Comparison of ENCODE assay signal across 19 mouse cellular contexts in the genomic region with DNA sequence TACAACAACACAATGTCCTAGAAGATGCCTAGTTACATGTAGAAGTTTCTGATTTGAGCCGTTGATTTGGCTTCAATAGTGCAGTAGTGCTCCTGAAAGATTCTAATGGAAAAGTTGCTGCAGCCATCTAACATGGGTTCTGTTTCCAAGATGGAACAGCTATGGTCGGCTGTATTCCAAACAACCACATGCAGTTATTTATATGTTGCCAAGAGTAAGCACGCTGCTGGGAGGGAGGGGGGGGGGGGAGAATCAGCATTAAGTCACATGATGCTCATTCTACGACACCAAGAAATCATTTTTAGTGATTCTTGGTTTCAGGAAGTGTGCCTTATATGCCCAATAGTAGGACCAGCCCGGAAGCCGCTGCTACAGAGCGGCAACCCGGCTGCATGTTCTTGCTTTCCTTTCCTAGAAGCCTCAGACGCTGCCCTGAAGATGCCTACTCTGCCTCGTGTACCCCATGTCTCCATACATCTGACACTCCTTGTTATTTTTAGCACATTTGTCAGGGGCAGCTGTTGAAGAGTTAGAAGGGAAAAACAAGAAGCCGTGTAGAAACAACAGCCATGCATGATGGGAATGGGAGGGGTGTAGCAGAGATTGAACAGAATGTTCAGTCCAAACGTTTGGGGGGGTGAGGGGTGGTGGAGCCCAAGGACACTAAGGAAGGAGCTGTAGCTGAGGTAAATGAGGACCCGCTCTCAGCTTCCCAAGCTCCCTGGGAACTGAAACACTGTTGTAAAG. TPM values are rescaled to one million over a fixed set of nuclear protein-coding genes. Genes with fewer than 3 reads are reported as not detected.
DNase-seq lines count a peak whose midpoint lies in the region; ATAC-seq and TF ChIP-seq lines count a peak whose summit lies in the region.
"Had no signal": no experiment of that assay in that cellular context is flagged by ENCODE, and none has a peak within 500 bp of the region (broad histone marks: within the 10 kb centered on the region; RNA-seq: fewer than 3 reads in every experiment).

No protein-coding gene starts in this region.

- no peak for DNase-seq in frontal cortex, postnatal 36 days (ENCODE audit: low spot score in 2 of 2)
- no peak for DNase-seq in heart, postnatal 25 days (ENCODE audit: low spot score)
- peak; percentile 35 for DNase-seq in brain, embryonic 14.5 days (ENCODE audit: low read depth)
- DNase-seq in thymus, postnatal 36 days: no peak
- DNase-seq: adrenal gland, postnatal 10 days; cerebellum, adult 18-20 months; kidney, adult 11 months; kidney, postnatal 14 days; liver, postnatal 0 days; right cerebral cortex, postnatal 4 days; thymus, postnatal 4 days had no signal

- H3K4me1 ChIP-seq in heart, embryonic 11.5 days (ENCODE audit: control insufficient read depth, insufficient read depth, low read length): peaks cover 17% of the 10 kb centered on the region
- peaks cover 14% of the 10 kb centered on the region for H3K4me1 ChIP-seq in heart, embryonic 16.5 days (ENCODE audit: control insufficient read depth, insufficient read depth, low read length)
- H3K4me1 ChIP-seq: limb, embryonic 12.5 days; midbrain, embryonic 13.5 days; neural tube, embryonic 15.5 days had no signal

- peaks cover 14% of the 10 kb centered on the region; the same call in 1 of the 2 replicates for H3K36me3 ChIP-seq in heart, embryonic 11.5 days (ENCODE audit: control insufficient read depth, insufficient read depth, low read length)
- H3K36me3 ChIP-seq in heart, embryonic 16.5 days (ENCODE audit: control insufficient read depth, insufficient read depth): peaks cover 38% of the 10 kb centered on the region

- 68% methylated on average over 13 of the region's 13 CpGs for WGBS in heart, embryonic 11.5 days (ENCODE audit: insufficient replicate concordance)
- 56% methylated on average over 13 of the region's 13 CpGs for WGBS in heart, embryonic 16.5 days

- H3K27ac ChIP-seq in heart, embryonic 11.5 days (ENCODE audit: low read depth, low read length): peak overlapping the region; percentile 64
- H3K27ac ChIP-seq in heart, embryonic 16.5 days (ENCODE audit: low read length): peak overlapping the region; percentile 74
- H3K27ac ChIP-seq: hindbrain, embryonic 14.5 days; limb, embryonic 12.5 days; midbrain, embryonic 13.5 days; neural tube, embryonic 15.5 days had no signal

- TF ChIP-seq CTCF in brain, embryonic 14.5 days (IDR thresholded peaks at IDR 0.05; ENCODE audit: borderline replicate concordance, extremely low read depth, insufficient read depth, insufficient read length): no peak

- TF ChIP-seq POLR2A in brain, embryonic 14.5 days (IDR thresholded peaks at IDR 0.05; ENCODE audit: borderline replicate concordance, extremely low read depth, insufficient read depth, insufficient read length, poor library complexity, severe bottlenecking): no peak

- ATAC-seq in frontal cortex, adult (ENCODE audit: low TSS enrichment): peak; percentile 69
- 0 out of 2 replicates have a peak, but pooled peaks have one; percentile 24 for ATAC-seq in heart, embryonic 11.5 days (replicated peaks; ENCODE audit: insufficient number of reproducible peaks, low FRiP score, low TSS enrichment)
- peak; percentile 74 for ATAC-seq in heart, embryonic 16.5 days (replicated peaks; ENCODE audit: extremely low read depth, insufficient read depth, low FRiP score)
- ATAC-seq in erythroblast, adult 5-6 weeks (replicated peaks; ENCODE audit: low FRiP score, poor library complexity, severe bottlenecking): no peak
- ATAC-seq: liver, postnatal 0 days; midbrain, embryonic 13.5 days had no signal

- intact Hi-C loops in heart, postnatal 25 days (cut with DNase I): no loop called here

- H3K9ac ChIP-seq in heart, embryonic 11.5 days (ENCODE audit: low read depth, low read length): 0 out of 2 replicates have a peak overlapping the region, but pooled peaks have one; percentile 16
- H3K9ac ChIP-seq in heart, embryonic 16.5 days (ENCODE audit: low read length): no peak overlapping the region
- H3K9ac ChIP-seq: hindbrain, embryonic 14.5 days; limb, embryonic 12.5 days; liver, postnatal 0 days; midbrain, embryonic 13.5 days; neural tube, embryonic 15.5 days had no signal

- no peak overlapping the region for H3K4me3 ChIP-seq in heart, embryonic 11.5 days (ENCODE audit: low read depth, low read length)
- no peak overlapping the region for H3K4me3 ChIP-seq in heart, embryonic 16.5 days (ENCODE audit: low read length)
- H3K4me3 ChIP-seq: limb, embryonic 12.5 days; midbrain, embryonic 13.5 days; neural tube, embryonic 15.5 days had no signal

- H3K27me3 ChIP-seq in heart, embryonic 11.5 days (ENCODE audit: control insufficient read depth, insufficient read depth, low read length): no peaks in the 10 kb centered on the region
- H3K27me3 ChIP-seq in heart, embryonic 16.5 days (ENCODE audit: control insufficient read depth, insufficient read depth, low read length): no peaks in the 10 kb centered on the region
- H3K27me3 ChIP-seq: limb, embryonic 12.5 days; midbrain, embryonic 13.5 days; neural tube, embryonic 15.5 days had no signal

- H3K4me2 ChIP-seq in heart, embryonic 11.5 days: peak overlapping the region; percentile 32; the same call in 1 of the 2 replicates
- H3K4me2 ChIP-seq in heart, embryonic 16.5 days (ENCODE audit: low read depth, low read length): peak overlapping the region; percentile 29
- H3K4me2 ChIP-seq: hindbrain, embryonic 14.5 days; limb, embryonic 12.5 days; midbrain, embryonic 13.5 days; neural tube, embryonic 15.5 days had no signal

- H3K9me3 ChIP-seq in heart, embryonic 11.5 days (replicated peaks; ENCODE audit: control insufficient read depth, low read length): no peaks in the 10 kb centered on the region
- no peaks in the 10 kb centered on the region for H3K9me3 ChIP-seq in heart, embryonic 16.5 days (replicated peaks; ENCODE audit: control insufficient read depth, low read length)
- H3K9me3 ChIP-seq: limb, embryonic 12.5 days; midbrain, embryonic 13.5 days; neural tube, embryonic 15.5 days had no signal

RNA-seq across cellular contexts. Expression of a gene that starts 13.5 kb away (rescaled TPM):
- polyA plus RNA-seq in heart, embryonic 11.5 days (2014; fragmentation: Nextera tagmentation; extraction: Ambion mirVana): 50.8 and 58.4 TPM in 2 replicates
- 100 to 1,000 TPM; 239 to 249 TPM for total RNA-seq in heart, postnatal 25 days (2021)
- 88.6 and 124 TPM in 2 replicates for polyA plus RNA-seq in brain, embryonic 14.5 days (2012; rRNA removed)
- 30.8 and 41.3 TPM in 2 replicates for polyA plus RNA-seq in heart, embryonic 16.5 days (2015; fragmentation: Nextera tagmentation; extraction: Ambion mirVana)
- total RNA-seq in erythroblast, adult 5-6 weeks (2015; ENCODE audit: low replicate concordance): 299 and 322 TPM in 2 replicates
- total RNA-seq in erythroblast, adult 5-6 weeks (2017; ENCODE audit: low replicate concordance): 366 and 388 TPM in 2 replicates

RNA-seq across cellular contexts. Expression of a gene that starts 21.4 kb away (rescaled TPM):
- polyA plus RNA-seq in heart, embryonic 11.5 days (2014; fragmentation: Nextera tagmentation; extraction: Ambion mirVana): 0.73 and 0.94 TPM in 2 replicates
- under 1 TPM; 0.17 to 0.23 TPM for total RNA-seq in heart, postnatal 25 days (2021)
- polyA plus RNA-seq in brain, embryonic 14.5 days (2012; rRNA removed): 1.6 and 1.9 TPM in 2 replicates
- polyA plus RNA-seq in heart, embryonic 16.5 days (2015; fragmentation: Nextera tagmentation; extraction: Ambion mirVana): 0.40 and 0.66 TPM in 2 replicates
- 0.58 TPM in 1 of 2 replicates, not detected in the other for total RNA-seq in erythroblast, adult 5-6 weeks (2015; ENCODE audit: low replicate concordance)
- total RNA-seq in erythroblast, adult 5-6 weeks (2017; ENCODE audit: low replicate concordance): 1.4 TPM in 1 of 2 replicates, not detected in the other
